In the genomic region with DNA sequence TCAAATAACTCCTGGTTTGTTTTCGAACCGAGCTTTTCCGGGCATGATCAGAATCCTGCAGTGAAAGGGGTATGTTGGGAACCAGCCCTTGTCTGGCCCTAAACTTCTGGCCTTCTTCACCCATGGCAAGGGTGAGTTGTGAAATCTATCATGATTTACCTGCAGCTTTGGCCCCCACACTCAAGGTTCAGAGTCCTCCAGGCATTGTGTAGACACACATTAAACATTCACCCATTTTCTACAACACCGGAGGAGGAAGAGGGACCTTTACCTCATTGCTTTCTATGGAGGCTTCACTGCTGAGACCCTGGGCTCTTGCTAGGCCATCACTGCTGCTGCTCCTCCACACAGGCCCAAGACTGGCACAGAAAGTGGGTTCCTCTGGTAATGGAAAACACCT, we compare ENCODE assay signal across 28 mouse cellular contexts. TPM values are rescaled to one million over a fixed set of nuclear protein-coding genes. Genes with fewer than 3 reads are reported as not detected.
"Had no signal": no experiment of that assay in that cellular context is flagged by ENCODE, and none has a peak within 500 bp of the region (broad histone marks: within the 10 kb centered on the region; RNA-seq: fewer than 3 reads in every experiment).

No protein-coding gene starts in this region.

- H3K9me3 ChIP-seq: hindbrain, embryonic 15.5 days; intestine, embryonic 15.5 days; kidney, embryonic 15.5 days; limb, embryonic 10.5 days; limb, embryonic 13.5 days; lung, embryonic 15.5 days; megakaryocyte, embryonic 14.5 days had no signal

- H3K4me1 ChIP-seq: hindbrain, embryonic 15.5 days; intestine, embryonic 15.5 days; kidney, embryonic 15.5 days; limb, embryonic 10.5 days; limb, embryonic 13.5 days; lung, embryonic 15.5 days had no signal

- H3K27ac ChIP-seq: hindbrain, embryonic 15.5 days; intestine, embryonic 15.5 days; kidney, embryonic 15.5 days; limb, embryonic 10.5 days; limb, embryonic 13.5 days; lung, embryonic 15.5 days; stomach, postnatal 0 days had no signal

- H3K4me3 ChIP-seq: hindbrain, embryonic 15.5 days; intestine, embryonic 15.5 days; kidney, embryonic 15.5 days; limb, embryonic 10.5 days; limb, embryonic 13.5 days; lung, embryonic 15.5 days; megakaryocyte, embryonic 14.5 days had no signal

- H3K4me2 ChIP-seq: hindbrain, embryonic 15.5 days; intestine, embryonic 15.5 days; kidney, embryonic 15.5 days; limb, embryonic 13.5 days; lung, embryonic 15.5 days; midbrain, embryonic 11.5 days had no signal

- DNase-seq: kidney, adult 11 months; kidney, postnatal 14 days; kidney, postnatal 4 days; lung, adult 18-20 months; lung, postnatal 10 days; lung, postnatal 36 days; midbrain, embryonic 14.5 days; right cerebral cortex, postnatal 4 days; thymus, adult 2 months; thymus, postnatal 14 days; thymus, postnatal 4 days had no signal

- H3K27me3 ChIP-seq: hindbrain, embryonic 15.5 days; intestine, embryonic 15.5 days; kidney, embryonic 15.5 days; limb, embryonic 13.5 days; lung, embryonic 15.5 days; megakaryocyte, embryonic 14.5 days had no signal

- H3K9ac ChIP-seq: hindbrain, embryonic 15.5 days; intestine, embryonic 15.5 days; kidney, embryonic 15.5 days; limb, embryonic 13.5 days; lung, embryonic 15.5 days had no signal

RNA-seq across cellular contexts. Expression of a gene that starts 50.3 kb away (rescaled TPM):
- total RNA-seq: layer of hippocampus, adult 18-20 months; layer of hippocampus, postnatal 14 days; left cerebral cortex, adult 8-10 months; left cerebral cortex, postnatal 14 days; midbrain, postnatal 0 days had no signal
- polyA plus RNA-seq: hindbrain, embryonic 15.5 days; intestine, embryonic 15.5 days; kidney, embryonic 15.5 days; limb, embryonic 10.5 days; limb, embryonic 13.5 days; midbrain, embryonic 11.5 days; midbrain, embryonic 14.5 days; midbrain, postnatal 0 days; neural tube, embryonic 11.5 days; neural tube, embryonic 14.5 days; stomach, embryonic 14.5 days; stomach, postnatal 0 days had no signal

RNA-seq across cellular contexts. Expression of a gene that starts 59.7 kb away (rescaled TPM):
- total RNA-seq: layer of hippocampus, adult 18-20 months; layer of hippocampus, postnatal 14 days; left cerebral cortex, adult 8-10 months; left cerebral cortex, postnatal 14 days; midbrain, postnatal 0 days had no signal
- polyA plus RNA-seq: midbrain, embryonic 11.5 days; midbrain, embryonic 14.5 days; midbrain, postnatal 0 days; neural tube, embryonic 11.5 days; neural tube, embryonic 14.5 days had no signal
